Mouse (Mus musculus) layer of hippocampus, adult 9-10 months (tissue): ENCODE results near the gene Traf7.

Experiments used
- DNase-seq: peaks from one replicate; pipeline ENCODE4 v3.0.0; 2022; ENCODE audit warnings: low spot score

Traf7 gene

GRCm38 (mm10) chr17:24477053-24477984, 50.4 kb downstream of the Traf7 start:
- no peak for DNase-seq

GRCm38 (mm10) chr17:24476022-24476776, 51.5 kb downstream of the Traf7 start:
- DNase-seq = no peak

GRCm38 (mm10) chr17:24475586-24475985, 52.2 kb downstream of the Traf7 start:
- no peak for DNase-seq

DNA sequence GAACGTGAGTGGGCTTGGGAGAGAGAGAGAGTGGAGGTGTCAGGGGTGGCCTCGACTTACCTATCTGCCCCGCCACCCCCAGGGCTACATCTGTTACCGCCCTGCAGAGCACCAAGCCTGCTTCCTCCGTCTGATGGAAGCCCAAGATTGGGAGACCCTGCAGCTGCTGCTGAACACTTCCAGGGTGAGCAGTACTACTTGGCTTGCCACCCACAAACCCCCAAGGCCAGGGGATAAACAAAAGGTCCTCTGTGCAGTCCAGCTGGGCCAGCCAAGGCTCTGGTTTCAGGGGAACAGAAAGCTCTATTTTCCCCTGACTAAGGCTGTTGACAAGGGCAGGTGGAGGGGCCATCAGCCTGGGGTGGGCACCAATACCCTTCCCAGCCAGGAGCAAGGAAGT, 53.2 kb downstream of the Traf7 start:
- DNase-seq = no peak

DNA sequence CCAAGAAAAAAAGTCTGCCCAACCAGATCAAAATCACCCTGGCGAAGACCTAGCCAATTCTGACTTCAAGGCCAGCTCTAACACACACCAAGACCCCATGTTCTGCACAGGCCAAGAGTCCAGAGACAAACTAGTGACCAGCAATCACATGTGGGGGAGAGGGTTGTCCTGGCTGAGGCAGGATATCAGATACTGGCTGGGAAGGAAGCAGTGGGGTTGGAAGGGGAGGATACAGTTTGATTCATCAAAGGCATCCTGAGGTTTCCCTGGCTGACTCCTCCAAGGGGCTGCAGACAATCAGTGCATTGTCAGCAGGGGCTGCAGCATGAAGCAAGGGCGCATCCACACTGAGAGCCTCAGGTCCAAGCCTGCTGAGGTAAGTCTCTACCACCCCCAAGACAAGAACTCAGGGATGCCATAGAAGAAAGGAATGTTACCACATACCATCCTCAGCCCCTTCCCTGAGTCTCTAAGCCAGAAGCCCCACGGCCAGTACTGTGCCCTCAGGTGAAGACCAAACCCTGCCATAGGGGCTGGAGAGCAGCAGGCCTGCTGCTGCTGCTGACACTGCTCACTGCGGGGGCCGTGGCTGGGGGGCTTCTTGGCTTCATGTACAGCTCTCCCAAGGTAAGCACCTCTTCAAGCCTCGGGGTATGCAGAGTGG, 54.0 kb downstream of the Traf7 start, which contains the start of gene Bricd5:
TSS of gene Bricd5 (plus strand) at position 273 of the 664 bp plus-strand sequence.
- DNase-seq = no peak

GRCm38 (mm10) chr17:24472512-24472911, 55.2 kb downstream of the Traf7 start:
- no peak for DNase-seq

DNA sequence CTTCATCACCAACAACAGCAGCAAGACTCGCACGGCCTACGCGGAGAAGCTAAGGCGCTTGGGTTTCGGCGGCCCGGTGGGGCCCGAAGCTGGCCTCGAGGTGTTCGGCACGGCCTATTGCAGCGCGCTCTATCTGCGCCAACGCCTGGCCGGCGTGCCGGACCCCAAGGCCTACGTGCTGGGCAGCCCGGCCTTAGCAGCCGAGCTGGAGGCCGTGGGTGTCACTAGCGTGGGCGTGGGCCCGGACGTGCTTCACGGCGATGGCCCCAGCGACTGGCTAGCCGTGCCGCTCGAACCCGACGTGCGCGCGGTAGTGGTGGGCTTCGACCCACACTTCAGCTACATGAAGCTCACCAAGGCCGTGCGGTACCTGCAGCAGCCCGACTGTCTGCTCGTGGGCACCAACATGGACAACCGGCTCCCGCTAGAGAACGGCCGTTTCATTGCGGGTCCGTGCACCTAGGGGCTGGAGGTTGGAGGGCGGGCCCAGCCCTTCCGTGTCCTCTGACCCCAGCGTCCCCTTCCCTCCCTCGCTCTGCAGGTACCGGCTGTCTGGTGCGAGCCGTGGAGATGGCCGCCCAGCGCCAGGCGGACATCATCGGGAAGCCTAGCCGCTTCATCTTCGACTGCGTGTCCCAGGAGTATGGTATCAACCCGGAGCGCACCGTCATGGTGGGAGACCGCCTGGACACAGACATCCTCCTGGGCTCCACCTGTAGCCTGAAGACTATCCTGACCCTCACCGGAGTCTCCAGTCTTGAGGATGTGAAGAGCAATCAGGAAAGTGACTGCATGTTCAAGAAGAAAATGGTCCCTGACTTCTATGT, 56.8 kb downstream of the Traf7 start:
- no peak for DNase-seq

GRCm38 (mm10) chr17:24469910-24470602, 57.7 kb downstream of the Traf7 start, which contains the start of the genes E4f1 and Pgp:
TSS of gene E4f1 (minus strand) at chr17:24470313.
TSS of gene Pgp (plus strand) at chr17:24470392.
- DNase-seq = peak; percentile 98

DNA sequence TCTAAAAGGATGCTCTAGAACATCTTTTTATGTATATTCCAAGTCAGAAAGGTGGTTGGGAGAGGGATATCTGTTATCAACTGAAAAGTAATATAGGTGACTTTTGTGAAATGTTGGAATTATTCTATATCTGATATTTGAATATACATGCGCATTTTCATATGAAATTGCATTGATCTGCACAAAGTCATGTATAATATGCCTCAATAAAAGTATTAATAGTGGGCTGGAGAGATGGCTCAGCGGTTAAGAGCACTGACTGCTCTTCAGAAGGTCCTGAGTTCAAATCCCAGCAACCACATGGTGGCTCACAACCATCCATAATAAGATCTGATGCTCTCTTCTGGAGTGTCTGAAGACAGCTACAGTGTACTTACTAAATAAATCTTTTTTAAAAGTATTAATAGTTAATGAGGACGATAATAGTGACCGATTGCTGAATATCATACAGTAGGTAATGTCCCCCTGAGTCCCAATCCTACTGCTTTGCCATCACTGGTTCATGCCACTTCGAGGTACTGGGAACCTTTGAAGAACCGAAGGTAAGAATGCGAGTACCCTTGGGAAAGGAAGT, 58.3 kb downstream of the Traf7 start:
- DNase-seq = no peak

GRCm38 (mm10) chr17:24468636-24469246, 59.0 kb downstream of the Traf7 start:
- DNase-seq = no peak

GRCm38 (mm10) chr17:24463374-24464133, 64.2 kb downstream of the Traf7 start:
- no peak for DNase-seq

DNA sequence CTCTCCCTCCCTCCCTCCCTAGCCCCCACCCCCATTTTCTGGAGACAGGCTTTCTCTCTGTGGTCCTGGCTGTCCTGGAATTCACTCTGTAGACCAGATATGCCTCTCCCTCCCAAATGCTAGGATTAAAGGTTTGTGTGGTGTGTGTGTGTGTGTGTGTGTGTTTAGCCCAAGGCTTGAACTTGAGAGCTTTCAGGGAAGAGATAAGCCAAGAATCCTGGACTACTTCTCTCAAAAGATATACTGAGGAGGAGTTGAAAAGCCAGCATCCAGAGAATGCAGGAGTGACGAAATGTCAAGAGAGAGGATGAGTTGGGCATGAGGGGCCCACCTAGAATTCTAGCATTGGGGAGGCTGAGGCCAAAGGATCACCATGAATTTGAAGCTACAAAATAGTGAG, 64.8 kb downstream of the Traf7 start:
- DNase-seq = no peak

DNA sequence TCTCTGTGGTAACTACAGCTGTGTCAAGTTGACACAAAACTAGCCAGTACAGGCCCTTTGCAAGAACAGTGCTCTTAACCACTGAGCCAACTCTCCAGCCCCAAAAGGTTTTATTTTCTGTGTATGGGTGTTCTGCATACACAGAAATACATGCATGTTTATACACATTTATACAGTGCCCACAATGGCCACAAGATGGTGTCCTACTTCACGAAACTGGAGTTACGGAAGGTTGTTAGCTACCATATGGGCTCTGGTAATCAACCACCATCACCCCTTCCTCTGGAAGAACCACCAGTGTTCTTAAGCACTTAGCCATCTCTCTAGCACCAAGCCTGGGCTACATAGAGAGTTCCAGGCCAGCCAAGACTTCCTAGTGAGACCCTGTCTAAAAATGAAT, 66.2 kb downstream of the Traf7 start:
- DNase-seq = no peak
